Mouse (Mus musculus) forebrain, postnatal 0 days (tissue): ENCODE results near the gene Ypel5. TPM values are rescaled to one million over a fixed set of nuclear protein-coding genes. Genes with fewer than 3 reads are reported as not detected.

Experiments
- ATAC-seq: fragments of 200-750 bp; cut with Nextera tagmentation; 2 replicates; pipeline ENCODE4 v1.8.0; 2017; ENCODE audit warnings: mild to moderate bottlenecking, moderate library complexity
- DNase-seq: peaks from one replicate; pipeline ENCODE4 v3.0.0-alpha.2; 2015
- H3K27ac ChIP-seq: fragments of 300-500 bp; sonication (generic); 2 replicates; pipeline ENCODE4 v1.5.1; 2014; ENCODE audit warnings: low read depth, mild to moderate bottlenecking, antibody characterized with exemption, low read length, moderate library complexity, mixed read lengths
- H3K27me3 ChIP-seq: fragments of 300-500 bp; sonication (generic); 2 replicates; pipeline ENCODE4 v1.6.1; 2014; ENCODE audit warnings: mild to moderate bottlenecking, low read length, mixed read lengths; ENCODE audit not compliant: insufficient read depth
- H3K36me3 ChIP-seq: fragments of 300-500 bp; sonication (generic); 2 replicates; pipeline ENCODE4 v1.6.1; 2014; ENCODE audit warnings: mild to moderate bottlenecking, moderate library complexity; ENCODE audit not compliant: insufficient read depth
- H3K4me1 ChIP-seq: fragments of 300-500 bp; sonication (generic); 2 replicates; pipeline ENCODE4 v1.6.1; 2014; ENCODE audit warnings: antibody characterized with exemption; ENCODE audit not compliant: insufficient read depth
- H3K4me2 ChIP-seq: fragments of 300-500 bp; sonication (generic); 2 replicates; pipeline ENCODE4 v1.6.1; 2014; ENCODE audit warnings: low read depth, mild to moderate bottlenecking, moderate library complexity
- H3K4me3 ChIP-seq: fragments of 300-500 bp; sonication (generic); 2 replicates; pipeline ENCODE4 v1.5.1; 2014; ENCODE audit warnings: low read depth, low read length, mixed read lengths
- H3K9ac ChIP-seq: fragments of 300-500 bp; sonication (generic); 2 replicates; pipeline ENCODE4 v1.6.1; 2014; ENCODE audit warnings: mild to moderate bottlenecking
- H3K9me3 ChIP-seq: fragments of 300-500 bp; sonication (generic); 2 replicates; pipeline ENCODE4 v1.6.1; 2016; ENCODE audit warnings: low read length
- CTCF ChIP-seq: sonication (generic); IDR thresholded peaks from 2 replicates; pipeline ENCODE4 v1.5.1; 2016; ENCODE audit warnings: antibody characterized with exemption, control low read depth, low read depth
- WGBS: fragments of 180-500 bp; shearing (Covaris S2); extraction: QIAGEN DNeasy Blood & Tissue Kit; methylation state at CpG from one replicate; pipeline ENCODE4 v1.1.7; 2014; 5-methylcytosine and 5-hydroxymethylcytosine counted together
- polyA plus RNA-seq: library from polyadenylated mRNA; unstranded; fragments of >200 nt; fragmentation: Nextera tagmentation; extraction: Ambion mirVana; gene quantifications from 2 replicates; pipeline ENCODE4 v1.2.1, GENCODE M21; 2015
- total RNA-seq: library from RNA; depleted of rRNA; stranded (reverse); fragments of >200 nt; gene quantifications from 2 replicates; pipeline ENCODE4 v1.2.3, GENCODE M21; 2014; rRNA removed

Ypel5 gene
- total RNA-seq = 73.5 and 77.5 TPM in 2 replicates
- polyA plus RNA-seq = 124 and 128 TPM in 2 replicates

DNA sequence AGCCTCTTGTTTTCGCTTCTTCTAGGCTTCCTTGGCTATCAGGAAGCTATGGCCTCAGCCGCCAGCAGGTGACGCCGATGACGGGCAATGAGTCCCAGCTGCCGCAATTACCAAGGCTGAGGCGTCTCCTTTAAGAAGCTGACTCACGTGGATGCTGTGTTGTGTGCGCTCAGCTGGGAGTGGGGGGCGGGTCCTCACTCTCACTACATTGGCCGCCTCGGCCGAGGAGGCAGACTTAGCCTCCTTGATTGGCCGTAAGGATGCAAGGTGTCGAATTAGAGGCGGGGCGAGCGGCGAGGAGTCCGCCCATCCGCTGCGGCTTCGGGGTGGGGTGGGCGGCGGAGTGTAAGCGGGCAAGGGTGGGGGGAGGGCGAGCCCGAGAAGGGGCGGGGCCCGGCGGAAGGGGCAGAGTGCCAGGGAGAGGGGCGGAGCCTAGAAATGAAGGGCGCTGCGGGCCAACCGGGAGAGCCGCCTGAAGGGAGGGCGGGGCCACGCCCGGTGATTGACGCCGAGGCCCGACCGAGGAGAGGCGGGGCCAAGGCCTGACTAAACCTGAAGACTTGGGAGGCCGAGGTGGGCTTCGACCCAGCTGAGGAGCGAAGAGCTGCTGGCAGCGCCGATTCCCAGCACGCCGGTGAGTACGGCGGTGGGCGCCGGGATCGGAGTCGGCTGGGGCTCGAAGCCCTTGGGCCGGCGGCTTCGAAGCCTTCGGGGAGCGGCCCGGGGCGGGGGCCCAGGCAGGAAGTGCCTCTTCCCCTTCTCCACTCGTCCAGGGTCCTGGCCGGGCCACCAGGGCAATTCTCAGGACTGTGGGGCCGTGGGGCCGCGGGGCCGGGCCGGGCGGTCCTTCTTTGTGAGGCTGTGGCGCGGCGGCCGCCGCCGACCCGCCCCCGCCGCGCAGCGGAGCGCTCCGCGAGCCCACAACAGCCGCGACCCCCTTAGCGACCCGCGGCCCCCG lies at the start of gene Ypel5:
Ypel5 (plus strand) TSS at position 296 of the 958 bp plus-strand sequence.
- Histone ChIP-seq H3K4me2 (peak within 1 kb of the TSS; percentile 55), H3K4me1 (0 out of 2 replicates have a peak, but pooled peaks cover 4% of the 10 kb centered on the region), H3K9ac (peak within 1 kb of the TSS; percentile 100), H3K9me3 (no peaks in the 10 kb centered on the region), H3K27ac (peak within 1 kb of the TSS; percentile 98), H3K4me3 (peak within 1 kb of the TSS; percentile 94), H3K36me3 (no peaks in the 10 kb centered on the region), H3K27me3 (no peaks in the 10 kb centered on the region)
- ATAC-seq = peak; percentile 97
- 2% methylated on average over 78 of the region's 93 CpGs for WGBS
- peak; percentile 99 for DNase-seq
- peak; percentile 73 for TF ChIP-seq CTCF

DNA sequence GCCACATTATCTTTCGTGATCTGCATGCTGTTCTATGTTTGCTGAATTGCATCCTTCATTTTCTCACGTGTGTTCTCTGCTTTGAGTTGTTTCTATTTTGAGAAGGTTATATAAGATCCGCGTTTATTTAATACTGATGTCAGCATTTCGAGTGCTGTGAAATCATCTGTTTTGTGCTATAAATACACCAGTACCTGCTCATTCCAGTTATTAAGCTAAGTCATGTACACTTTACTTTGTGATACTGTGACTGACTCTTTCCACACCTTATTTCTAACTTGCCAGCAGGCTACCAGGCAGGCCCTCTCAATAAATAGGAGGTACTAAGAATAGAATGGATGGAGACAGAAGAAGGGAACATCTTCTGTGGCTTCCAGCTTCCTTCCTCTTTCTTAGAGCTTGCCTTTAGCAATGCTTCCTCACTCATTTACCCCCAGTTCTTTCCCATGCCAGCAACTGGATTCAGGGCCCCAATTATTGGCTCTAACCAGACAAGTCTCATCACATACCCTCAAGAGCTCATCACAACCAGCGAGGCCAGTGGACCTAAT lies 48.3 kb upstream of the Ypel5 start:
- H3K4me2 ChIP-seq = no peak overlapping the region
- no peaks in the 10 kb centered on the region for H3K4me1 ChIP-seq
- WGBS = 75% methylated on average over 6 of the region's 6 CpGs
- H3K27ac ChIP-seq = no peak overlapping the region
- no peak overlapping the region for H3K9ac ChIP-seq
- no peak for TF ChIP-seq CTCF
- no peaks in the 10 kb centered on the region for H3K9me3 ChIP-seq
- no peak for ATAC-seq
- H3K27me3 ChIP-seq = no peaks in the 10 kb centered on the region
- no peak for DNase-seq
- no peaks in the 10 kb centered on the region for H3K36me3 ChIP-seq
- no peak overlapping the region for H3K4me3 ChIP-seq

DNA sequence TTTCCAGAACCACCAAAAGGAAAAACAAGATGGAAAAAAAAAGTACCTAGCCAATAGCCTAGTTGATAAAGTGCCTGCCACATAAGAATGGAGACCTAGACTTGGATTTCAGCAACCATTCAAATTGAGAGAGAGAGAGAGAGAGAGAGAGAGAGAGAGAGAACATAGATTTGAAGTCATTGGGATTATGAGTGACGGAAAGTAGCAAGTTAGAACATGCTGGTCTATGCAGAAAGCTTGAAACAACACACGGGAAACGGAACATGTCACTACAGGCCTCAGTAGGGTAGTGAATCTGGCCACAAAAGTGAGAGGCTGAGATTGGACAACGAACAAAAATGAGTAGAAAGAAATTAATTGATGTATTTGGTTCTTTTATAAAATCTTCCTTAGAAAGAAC lies 43.0 kb upstream of the Ypel5 start:
- Histone ChIP-seq H3K4me3 (no peak overlapping the region), H3K4me2 (no peak overlapping the region), H3K9me3 (no peaks in the 10 kb centered on the region), H3K4me1 (no peaks in the 10 kb centered on the region), H3K27me3 (no peaks in the 10 kb centered on the region), H3K36me3 (no peaks in the 10 kb centered on the region), H3K9ac (no peak overlapping the region), H3K27ac (no peak overlapping the region)
- DNase-seq (no peak), ATAC-seq (no peak)
- WGBS = 87% methylated on average over 4 of the region's 4 CpGs
- no peak for TF ChIP-seq CTCF

DNA sequence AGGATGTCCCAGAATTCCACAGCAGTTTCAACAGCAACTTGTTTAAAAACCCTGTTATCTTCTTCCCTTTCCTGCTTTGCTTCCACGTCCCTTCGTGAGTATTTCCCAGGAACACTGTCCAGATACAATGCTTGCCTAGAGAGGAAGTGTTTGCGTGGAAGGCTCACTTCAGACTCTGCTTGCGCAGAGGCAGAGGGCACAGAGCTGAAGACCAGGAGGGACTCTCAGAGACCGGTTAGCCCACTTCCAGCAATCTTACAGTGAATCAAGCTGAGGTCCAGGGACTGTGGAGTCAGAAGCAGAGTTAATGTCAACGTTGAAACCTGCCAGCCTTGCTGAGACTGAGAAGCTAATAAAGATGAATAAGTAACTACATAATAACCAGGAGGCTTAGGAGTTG lies 41.6 kb upstream of the Ypel5 start:
- DNase-seq (no peak), ATAC-seq (no peak)
- Histone ChIP-seq H3K4me1 (no peaks in the 10 kb centered on the region), H3K27ac (no peak overlapping the region), H3K36me3 (no peaks in the 10 kb centered on the region), H3K9ac (no peak overlapping the region), H3K4me3 (no peak overlapping the region), H3K27me3 (no peaks in the 10 kb centered on the region), H3K4me2 (no peak overlapping the region), H3K9me3 (no peaks in the 10 kb centered on the region)
- no peak for TF ChIP-seq CTCF
- WGBS = 75% methylated on average over 6 of the region's 6 CpGs

DNA sequence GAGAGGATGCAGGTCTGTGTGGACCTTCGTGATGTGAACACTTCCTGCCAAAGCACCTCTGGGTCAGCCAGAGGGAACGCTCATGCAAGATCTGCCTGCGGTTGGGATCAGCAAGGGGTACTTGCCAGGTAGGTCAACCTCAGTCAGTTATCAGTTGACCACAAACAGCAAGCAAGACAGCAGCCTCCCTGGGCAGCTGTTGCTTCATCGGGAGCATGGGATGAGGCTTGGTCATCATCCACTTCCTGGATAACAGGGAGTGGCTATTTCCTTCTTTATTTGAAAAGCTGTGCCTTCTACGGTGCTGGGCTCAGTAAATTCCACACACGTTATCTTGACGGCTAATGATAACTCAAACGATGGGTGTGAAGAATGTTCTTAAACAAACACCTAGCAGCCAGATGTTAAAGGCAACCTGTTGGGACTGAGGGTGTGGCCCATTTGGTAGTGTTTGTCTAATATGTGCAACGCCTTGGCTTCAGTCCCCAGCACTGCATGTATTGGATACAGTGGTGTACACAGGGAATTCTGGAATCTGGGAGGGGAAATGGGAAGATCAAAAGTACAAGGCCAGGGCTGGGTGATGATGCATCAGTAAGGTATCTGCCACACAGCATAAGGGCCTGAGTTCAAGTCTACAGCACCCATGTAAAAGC lies 40.7 kb upstream of the Ypel5 start:
- H3K27ac ChIP-seq = no peak overlapping the region
- H3K4me2 ChIP-seq = no peak overlapping the region
- no peaks in the 10 kb centered on the region for H3K36me3 ChIP-seq
- no peaks in the 10 kb centered on the region for H3K27me3 ChIP-seq
- WGBS = 89% methylated on average over 9 of the region's 9 CpGs
- no peak overlapping the region for H3K4me3 ChIP-seq
- no peak overlapping the region for H3K9ac ChIP-seq
- no peaks in the 10 kb centered on the region for H3K4me1 ChIP-seq
- DNase-seq = no peak
- TF ChIP-seq CTCF = no peak
- no peaks in the 10 kb centered on the region for H3K9me3 ChIP-seq
- no peak for ATAC-seq

DNA sequence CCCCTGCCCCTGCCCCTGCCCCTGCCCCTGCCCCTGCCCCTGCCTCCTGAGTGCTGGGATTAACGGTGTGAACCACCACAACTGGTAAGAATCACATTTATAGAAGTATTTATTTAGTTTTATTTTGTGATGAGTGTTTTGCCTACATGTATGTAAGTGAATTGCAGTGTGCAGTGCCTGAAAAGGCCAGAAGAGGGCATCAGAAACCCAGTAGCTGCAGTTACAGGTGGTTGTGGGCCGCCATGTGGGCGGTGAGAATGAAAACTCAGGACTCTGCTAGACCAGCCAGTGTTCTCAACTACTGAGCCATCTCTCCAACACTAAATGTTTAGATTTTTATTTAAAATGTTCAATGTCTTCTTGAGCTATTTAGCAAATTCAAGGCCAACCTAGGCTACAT lies 39.7 kb upstream of the Ypel5 start:
- no peaks in the 10 kb centered on the region for H3K27me3 ChIP-seq
- WGBS = 85% methylated on average over 3 of the region's 3 CpGs
- DNase-seq = no peak

More for the DNA sequence above, 39.7 kb upstream of the Ypel5 start:
- H3K4me1 ChIP-seq = no peaks in the 10 kb centered on the region
- TF ChIP-seq CTCF = 0 out of 2 replicates have a peak, but pooled peaks have one; percentile 32
- no peak overlapping the region for H3K27ac ChIP-seq
- no peak overlapping the region for H3K4me2 ChIP-seq
- H3K9me3 ChIP-seq = no peaks in the 10 kb centered on the region
- H3K9ac ChIP-seq = no peak overlapping the region
- no peaks in the 10 kb centered on the region for H3K36me3 ChIP-seq
- no peak for ATAC-seq
- H3K4me3 ChIP-seq = no peak overlapping the region
